Mouse (Mus musculus): ENCODE results near the gene Ahnak. TPM values are rescaled to one million over a fixed set of nuclear protein-coding genes. Genes with fewer than 3 reads are reported as not detected.

Gene Ahnak
- 56.5 and 94.9 TPM in 2 replicates for polyA plus RNA-seq (2012; rRNA removed; ENCODE audit: low replicate concordance)

GRCm38 (mm10) chr19:8989066-8989566 lies at the start of gene Ahnak:
Ahnak (plus strand) TSS chr19:8989284.

DNA sequence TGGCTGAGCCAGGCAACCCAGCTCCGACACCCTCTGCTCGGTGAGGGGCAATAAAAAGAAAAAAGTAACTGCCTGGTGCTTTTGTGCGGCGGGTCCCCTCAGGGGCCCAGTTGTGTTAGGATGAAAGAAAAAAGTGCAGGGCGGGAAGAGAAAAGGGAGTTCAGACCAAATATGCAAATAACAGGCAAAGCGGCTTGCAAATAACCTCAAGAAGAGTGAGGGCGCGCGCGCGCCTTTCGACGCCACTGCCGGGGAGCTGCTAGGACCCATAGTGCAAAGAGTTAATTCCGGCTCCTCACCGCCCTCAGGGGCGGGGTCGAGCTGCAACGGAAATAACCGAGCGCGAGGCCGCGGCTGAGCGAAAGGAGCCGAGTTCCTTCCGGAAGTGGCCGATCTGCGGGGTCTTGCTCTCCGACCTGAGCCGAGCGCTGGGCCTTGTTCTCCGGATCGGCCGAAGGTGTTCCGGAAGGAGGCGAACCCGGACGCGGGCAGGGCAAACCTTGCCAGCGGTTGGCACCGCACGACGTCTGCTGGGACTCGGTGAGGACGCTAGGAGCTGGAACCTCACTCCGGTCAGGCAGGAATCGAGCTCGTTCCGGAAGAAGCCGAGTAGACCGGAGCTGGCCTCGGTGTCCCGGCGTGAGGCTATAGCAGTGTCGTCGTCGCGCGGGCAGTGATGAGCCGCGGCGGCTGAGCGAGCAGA lies 47.4 kb upstream of the Ahnak start, which contains the start of gene Mta2:
Mta2 (plus strand) TSS at position 361 of the 703 bp plus-strand sequence.

DNA sequence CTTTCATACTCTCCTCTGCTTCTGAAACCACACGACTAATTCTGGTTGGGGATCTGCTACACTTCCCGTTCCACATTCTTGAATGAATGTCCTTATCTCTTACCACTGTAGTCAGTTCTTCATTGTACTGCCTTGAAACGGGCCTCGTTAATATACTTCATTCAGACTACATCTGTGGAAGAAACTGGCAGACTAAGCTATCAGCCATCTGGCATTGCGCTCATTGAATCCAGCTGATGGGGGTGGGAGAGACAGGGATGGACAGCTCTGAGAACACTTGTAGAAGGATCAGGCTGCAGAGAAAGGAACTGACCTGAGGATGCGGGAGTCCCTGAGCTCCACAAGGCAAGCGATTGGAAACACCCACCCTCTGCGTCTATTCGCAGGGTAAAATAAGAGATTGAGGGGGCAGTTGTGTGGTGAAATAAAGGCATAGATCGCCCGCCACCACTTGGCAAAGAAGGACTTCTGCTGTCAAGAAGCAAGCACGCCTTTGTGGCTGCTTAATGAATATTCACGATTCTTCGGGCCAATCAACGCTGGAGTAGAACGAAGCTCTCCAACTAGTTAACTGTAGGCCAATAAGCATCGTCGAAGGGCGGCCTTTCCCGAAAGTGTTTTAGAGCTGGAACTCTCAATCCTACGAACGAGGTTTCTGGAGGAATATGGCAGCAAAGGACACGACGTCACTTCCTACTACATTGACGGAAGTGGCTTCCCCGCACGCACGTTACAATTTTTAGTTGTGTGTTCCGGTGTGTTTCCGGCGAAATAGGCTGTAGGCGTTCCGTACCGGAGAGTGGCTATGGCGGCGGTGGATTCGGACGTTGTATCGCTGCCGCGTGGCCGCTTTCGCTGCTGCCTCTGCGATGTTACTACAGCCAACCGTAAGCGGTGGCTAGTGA lies 35.7 kb upstream of the Ahnak start, which contains the start of gene Tut1:
Tut1 (plus strand) TSS at position 713 of the 905 bp plus-strand sequence.

GRCm38 (mm10) chr19:8966590-8967372 lies 22.3 kb upstream of the Ahnak start, which contains the start of gene Eef1g:
Eef1g (plus strand) TSS chr19:8967041.

GRCm38 (mm10) chr19:9087821-9088220 lies 98.7 kb downstream of the Ahnak start, which contains the start of gene Scgb1a1:
Scgb1a1 (minus strand) TSS chr19:9087958.

Other genes starting within 250 kb of the Ahnak start
- gene 1700092M07Rik, start 248.6 kb upstream of the Ahnak start, polyA plus RNA-seq (2012; rRNA removed; ENCODE audit: low replicate concordance) = not detected in 2 replicates
- 89.0 and 134 TPM in 2 replicates for gene Stx5a, start 247.9 kb upstream of the Ahnak start, polyA plus RNA-seq (2012; rRNA removed; ENCODE audit: low replicate concordance)
- 93.8 and 152 TPM in 2 replicates for gene Nxf1, start 232.2 kb upstream of the Ahnak start, polyA plus RNA-seq (2012; rRNA removed; ENCODE audit: low replicate concordance)
- 255 and 279 TPM in 2 replicates for gene Tmem223, start 218.3 kb upstream of the Ahnak start, polyA plus RNA-seq (2012; rRNA removed; ENCODE audit: low replicate concordance)
- 92.4 and 101 TPM in 2 replicates for gene Tmem179b, start 214.8 kb upstream of the Ahnak start, polyA plus RNA-seq (2012; rRNA removed; ENCODE audit: low replicate concordance)
- 15.5 and 19.6 TPM in 2 replicates for gene Taf6l, start 202.9 kb upstream of the Ahnak start, polyA plus RNA-seq (2012; rRNA removed; ENCODE audit: low replicate concordance)
- gene Polr2g, start 190.7 kb upstream of the Ahnak start, polyA plus RNA-seq (2012; rRNA removed; ENCODE audit: low replicate concordance) = 72.1 and 72.3 TPM in 2 replicates
- 2.1 and 3.7 TPM in 2 replicates for gene Zbtb3, start 186.7 kb upstream of the Ahnak start, polyA plus RNA-seq (2012; rRNA removed; ENCODE audit: low replicate concordance)
- gene Ttc9c, start 170.0 kb upstream of the Ahnak start, polyA plus RNA-seq (2012; rRNA removed; ENCODE audit: low replicate concordance) = 19.7 and 28.1 TPM in 2 replicates
- gene Hnrnpul2, start 169.3 kb upstream of the Ahnak start, polyA plus RNA-seq (2012; rRNA removed; ENCODE audit: low replicate concordance) = 13.8 and 28.4 TPM in 2 replicates
- 1.4 TPM in 1 of 2 replicates, not detected in the other for gene AC129217.1, start 159.5 kb upstream of the Ahnak start, polyA plus RNA-seq (2012; rRNA removed; ENCODE audit: low replicate concordance)
- 401 and 771 TPM in 2 replicates for gene Bscl2, start 151.8 kb upstream of the Ahnak start, polyA plus RNA-seq (2012; rRNA removed; ENCODE audit: low replicate concordance)
- 0.45 and 1.2 TPM in 2 replicates for gene Gng3, start 150.1 kb upstream of the Ahnak start, polyA plus RNA-seq (2012; rRNA removed; ENCODE audit: low replicate concordance)
- 14.5 and 30.5 TPM in 2 replicates for gene Lrrn4cl, start 138.5 kb upstream of the Ahnak start, polyA plus RNA-seq (2012; rRNA removed; ENCODE audit: low replicate concordance)
- gene Ubxn1, start 117.8 kb upstream of the Ahnak start, polyA plus RNA-seq (2012; rRNA removed; ENCODE audit: low replicate concordance) = 98.3 and 108 TPM in 2 replicates
- 37.3 and 43.9 TPM in 2 replicates for gene Uqcc3, start 108.4 kb upstream of the Ahnak start, polyA plus RNA-seq (2012; rRNA removed; ENCODE audit: low replicate concordance)
- gene Lbhd1, start 105.6 kb upstream of the Ahnak start, polyA plus RNA-seq (2012; rRNA removed; ENCODE audit: low replicate concordance) = 2.7 and 4.3 TPM in 2 replicates
- gene Gm49403, start 105.4 kb upstream of the Ahnak start, polyA plus RNA-seq (2012; rRNA removed; ENCODE audit: low replicate concordance) = not detected in 2 replicates
- 25.8 and 26.2 TPM in 2 replicates for gene 1810009A15Rik, start 100.4 kb upstream of the Ahnak start, polyA plus RNA-seq (2012; rRNA removed; ENCODE audit: low replicate concordance)
- 0.34 TPM in 1 of 2 replicates, not detected in the other for gene Gm49416, start 100.4 kb upstream of the Ahnak start, polyA plus RNA-seq (2012; rRNA removed; ENCODE audit: low replicate concordance)
- gene Ints5, start 96.3 kb upstream of the Ahnak start, polyA plus RNA-seq (2012; rRNA removed; ENCODE audit: low replicate concordance) = 19.2 and 38.4 TPM in 2 replicates
- 101 and 184 TPM in 2 replicates for gene Ganab, start 91.2 kb upstream of the Ahnak start, polyA plus RNA-seq (2012; rRNA removed; ENCODE audit: low replicate concordance)
- 78.6 and 99.5 TPM in 2 replicates for gene B3gat3, start 68.9 kb upstream of the Ahnak start, polyA plus RNA-seq (2012; rRNA removed; ENCODE audit: low replicate concordance)
- gene Rom1, start 59.9 kb upstream of the Ahnak start, polyA plus RNA-seq (2012; rRNA removed; ENCODE audit: low replicate concordance) = 13.6 and 15.0 TPM in 2 replicates
- gene Eml3, start 59.7 kb upstream of the Ahnak start, polyA plus RNA-seq (2012; rRNA removed; ENCODE audit: low replicate concordance) = 53.7 and 84.8 TPM in 2 replicates
- 20.1 and 44.4 TPM in 2 replicates for gene Mta2, start 47.4 kb upstream of the Ahnak start, polyA plus RNA-seq (2012; rRNA removed; ENCODE audit: low replicate concordance)
- gene Tut1, start 35.4 kb upstream of the Ahnak start, polyA plus RNA-seq (2012; rRNA removed; ENCODE audit: low replicate concordance) = 15.9 and 30.2 TPM in 2 replicates
- 255 and 492 TPM in 2 replicates for gene Eef1g, start 22.2 kb upstream of the Ahnak start, polyA plus RNA-seq (2012; rRNA removed; ENCODE audit: low replicate concordance)
- gene Scgb1a1, start 98.7 kb downstream of the Ahnak start, polyA plus RNA-seq (2012; rRNA removed; ENCODE audit: low replicate concordance) = 0.49 and 24.9 TPM in 2 replicates
- 3.2 and 6.8 TPM in 2 replicates for gene Asrgl1, start 146.4 kb downstream of the Ahnak start, polyA plus RNA-seq (2012; rRNA removed; ENCODE audit: low replicate concordance)

All from subcutaneous adipose tissue, adult 2 months (tissue).